14 mouse cellular contexts compared by ENCODE assay signal in genomic region chr7:64580293-64580692, GRCm38 (mm10).
DNase-seq lines count a peak whose midpoint lies in the region; ATAC-seq lines count a peak whose summit lies in the region.
"Had no signal": no experiment of that assay in that cellular context is flagged by ENCODE, and none has a peak within 500 bp of the region (broad histone marks: within the 10 kb centered on the region; RNA-seq: fewer than 3 reads in every experiment).

No protein-coding gene starts in this region.

- H3K27me3 ChIP-seq in neural tube, embryonic 11.5 days (ENCODE audit: control insufficient read depth, insufficient read depth, low read length), result no peaks in the 10 kb centered on the region
- no peaks in the 10 kb centered on the region for H3K27me3 ChIP-seq in hindbrain, embryonic 12.5 days
- H3K27me3 ChIP-seq in neural tube, embryonic 14.5 days (ENCODE audit: control insufficient read depth, insufficient read depth, low read length), result no peaks in the 10 kb centered on the region
- H3K27me3 ChIP-seq in heart, embryonic 10.5 days (ENCODE audit: insufficient read depth, poor library complexity, severe bottlenecking), result no peaks in the 10 kb centered on the region
- H3K27me3 ChIP-seq: intestine, embryonic 15.5 days had no signal

- H3K4me3 ChIP-seq in neural tube, embryonic 11.5 days (ENCODE audit: low read depth, low read length), result no peak overlapping the region
- H3K4me3 ChIP-seq in hindbrain, embryonic 12.5 days, result no peak overlapping the region
- no peak overlapping the region for H3K4me3 ChIP-seq in neural tube, embryonic 14.5 days (ENCODE audit: low read depth, low read length)
- no peak overlapping the region for H3K4me3 ChIP-seq in heart, embryonic 10.5 days
- H3K4me3 ChIP-seq: intestine, embryonic 15.5 days had no signal

- H3K4me1 ChIP-seq in neural tube, embryonic 11.5 days (ENCODE audit: control insufficient read depth, insufficient read depth, low read length), result peaks cover 8% of the 10 kb centered on the region; the same call in 1 of the 2 replicates
- H3K4me1 ChIP-seq in hindbrain, embryonic 12.5 days, result peaks cover 23% of the 10 kb centered on the region
- H3K4me1 ChIP-seq in neural tube, embryonic 14.5 days (ENCODE audit: control insufficient read depth, insufficient read depth, low read length), result peaks cover 23% of the 10 kb centered on the region
- no peaks in the 10 kb centered on the region for H3K4me1 ChIP-seq in heart, embryonic 10.5 days
- H3K4me1 ChIP-seq: intestine, embryonic 15.5 days had no signal

- no peak overlapping the region for H3K4me2 ChIP-seq in neural tube, embryonic 11.5 days (ENCODE audit: low read depth)
- no peak overlapping the region for H3K4me2 ChIP-seq in hindbrain, embryonic 12.5 days (replicated peaks)
- no peak overlapping the region for H3K4me2 ChIP-seq in neural tube, embryonic 14.5 days (ENCODE audit: low read depth, low read length)
- H3K4me2 ChIP-seq: intestine, embryonic 15.5 days; liver, embryonic 11.5 days had no signal

- 73% methylated on average over 4 of the region's 4 CpGs for WGBS in neural tube, embryonic 11.5 days
- 59% methylated on average over 4 of the region's 4 CpGs for WGBS in hindbrain, embryonic 12.5 days
- 43% methylated on average over 4 of the region's 4 CpGs for WGBS in neural tube, embryonic 14.5 days
- WGBS in heart, embryonic 10.5 days, result 84% methylated on average over 4 of the region's 4 CpGs

- H3K27ac ChIP-seq in neural tube, embryonic 11.5 days (ENCODE audit: low read depth, low read length), result 0 out of 2 replicates have a peak overlapping the region, but pooled peaks have one; percentile 1
- H3K27ac ChIP-seq in hindbrain, embryonic 12.5 days, result peak overlapping the region; percentile 72; the same call in 1 of the 2 replicates
- H3K27ac ChIP-seq in neural tube, embryonic 14.5 days (ENCODE audit: low read depth, low read length), result peak overlapping the region; percentile 41; the same call in 1 of the 2 replicates
- no peak overlapping the region for H3K27ac ChIP-seq in heart, embryonic 10.5 days
- H3K27ac ChIP-seq: intestine, embryonic 15.5 days had no signal

- no peak overlapping the region for H3K9ac ChIP-seq in neural tube, embryonic 11.5 days (ENCODE audit: low read length)
- no peak overlapping the region for H3K9ac ChIP-seq in hindbrain, embryonic 12.5 days
- no peak overlapping the region for H3K9ac ChIP-seq in neural tube, embryonic 14.5 days (replicated peaks; ENCODE audit: low read depth, low read length)
- H3K9ac ChIP-seq: intestine, embryonic 15.5 days had no signal

- ATAC-seq in neural tube, embryonic 11.5 days (ENCODE audit: insufficient read depth, low FRiP score, low TSS enrichment), result peak; percentile 36; the same call in 1 of the 2 replicates
- peak; percentile 55 for ATAC-seq in hindbrain, embryonic 12.5 days (ENCODE audit: low FRiP score)
- peak; percentile 25; the same call in 1 of the 2 replicates for ATAC-seq in neural tube, embryonic 14.5 days (ENCODE audit: low read depth)
- ATAC-seq: intestine, embryonic 15.5 days had no signal

- no peaks in the 10 kb centered on the region for H3K36me3 ChIP-seq in neural tube, embryonic 11.5 days (ENCODE audit: control insufficient read depth, insufficient read depth, low read length)
- no peaks in the 10 kb centered on the region for H3K36me3 ChIP-seq in hindbrain, embryonic 12.5 days
- no peaks in the 10 kb centered on the region for H3K36me3 ChIP-seq in neural tube, embryonic 14.5 days (ENCODE audit: control insufficient read depth, insufficient read depth, low read length)
- no peaks in the 10 kb centered on the region for H3K36me3 ChIP-seq in heart, embryonic 10.5 days
- H3K36me3 ChIP-seq: intestine, embryonic 15.5 days had no signal

- no peaks in the 10 kb centered on the region for H3K9me3 ChIP-seq in neural tube, embryonic 11.5 days (ENCODE audit: control insufficient read depth, low read length)
- no peaks in the 10 kb centered on the region for H3K9me3 ChIP-seq in hindbrain, embryonic 12.5 days (replicated peaks)
- no peaks in the 10 kb centered on the region for H3K9me3 ChIP-seq in neural tube, embryonic 14.5 days (ENCODE audit: control insufficient read depth, low read length)
- H3K9me3 ChIP-seq in heart, embryonic 10.5 days, result no peaks in the 10 kb centered on the region
- H3K9me3 ChIP-seq: intestine, embryonic 15.5 days had no signal

- peak; percentile 45 for DNase-seq in cerebellum, adult 9-11 months
- no peak for DNase-seq in cerebellum, postnatal 36 days
- no peak for DNase-seq in neural tube, embryonic 11.5 days (ENCODE audit: low spot score)
- no peak for DNase-seq in neural tube, embryonic 10.5 days (ENCODE audit: extremely low spot score, low spot score)
- no peak for DNase-seq in heart, embryonic 10.5 days (ENCODE audit: low spot score)
- no peak for DNase-seq in lung, postnatal 10 days
- DNase-seq: adrenal gland, adult 8-10 months; heart, adult 18-20 months; right cerebral cortex, postnatal 4 days; thymus, adult 18-20 months had no signal
